Comparison of ENCODE assay signal across 10 mouse cellular contexts in genomic region chr11:119258216-119258571, GRCm38 (mm10). TPM values are rescaled to one million over a fixed set of nuclear protein-coding genes. Genes with fewer than 3 reads are reported as not detected.
A peak's percentile ranks its signal among the peaks of the same experiment; 100 is the strongest.
DNase-seq lines count a peak whose midpoint lies in the region; ATAC-seq lines count a peak whose summit lies in the region.
"Had no signal": no experiment of that assay in that cellular context is flagged by ENCODE, and none has a peak within 500 bp of the region (broad histone marks: within the 10 kb centered on the region; RNA-seq: fewer than 3 reads in every experiment).

No protein-coding gene starts in this region.

- H3K27ac ChIP-seq in kidney, embryonic 14.5 days (ENCODE audit: low read depth, low read length), result peak overlapping the region; percentile 1; the same call in 1 of the 2 replicates
- no peak overlapping the region for H3K27ac ChIP-seq in embryonic facial prominence, embryonic 11.5 days (replicated peaks; ENCODE audit: low read depth, low read length)
- 0 out of 2 replicates have a peak overlapping the region, but pooled peaks have one; percentile 42 for H3K27ac ChIP-seq in hindbrain, embryonic 12.5 days
- H3K27ac ChIP-seq in midbrain, embryonic 11.5 days (ENCODE audit: low read depth, low read length), result no peak overlapping the region

- H3K36me3 ChIP-seq in kidney, embryonic 14.5 days (ENCODE audit: control insufficient read depth, insufficient read depth, low read length), result no peaks in the 10 kb centered on the region
- H3K36me3 ChIP-seq in embryonic facial prominence, embryonic 11.5 days (replicated peaks; ENCODE audit: control insufficient read depth, insufficient read depth, low read depth, low read length), result no peaks in the 10 kb centered on the region
- H3K36me3 ChIP-seq in hindbrain, embryonic 12.5 days, result peaks cover 41% of the 10 kb centered on the region
- H3K36me3 ChIP-seq in midbrain, embryonic 11.5 days (ENCODE audit: control insufficient read depth, insufficient read depth, low read length), result no peaks in the 10 kb centered on the region

- H3K4me2 ChIP-seq in kidney, embryonic 14.5 days (replicated peaks; ENCODE audit: low read depth, low read length), result peak overlapping the region; percentile 31
- peak overlapping the region; percentile 29 for H3K4me2 ChIP-seq in embryonic facial prominence, embryonic 11.5 days (ENCODE audit: low read depth, low read length)
- H3K4me2 ChIP-seq in hindbrain, embryonic 12.5 days (replicated peaks), result peak overlapping the region; percentile 41
- H3K4me2 ChIP-seq in midbrain, embryonic 11.5 days, result peak overlapping the region; percentile 37

- peaks cover 12% of the 10 kb centered on the region for H3K4me1 ChIP-seq in kidney, embryonic 14.5 days (ENCODE audit: control insufficient read depth, insufficient read depth, low read length)
- no peaks in the 10 kb centered on the region for H3K4me1 ChIP-seq in embryonic facial prominence, embryonic 11.5 days (ENCODE audit: control insufficient read depth, insufficient read depth, low read length)
- peaks cover 8% of the 10 kb centered on the region for H3K4me1 ChIP-seq in hindbrain, embryonic 12.5 days
- H3K4me1 ChIP-seq in midbrain, embryonic 11.5 days (ENCODE audit: control insufficient read depth, insufficient read depth, low read length), result peaks cover 7% of the 10 kb centered on the region

- H3K4me3 ChIP-seq in kidney, embryonic 14.5 days (ENCODE audit: low read length), result peak overlapping the region; percentile 17; the same call in 1 of the 2 replicates
- no peak overlapping the region for H3K4me3 ChIP-seq in embryonic facial prominence, embryonic 11.5 days (ENCODE audit: low read depth, low read length)
- peak overlapping the region; percentile 24 for H3K4me3 ChIP-seq in hindbrain, embryonic 12.5 days
- peak overlapping the region; percentile 15; the same call in 1 of the 2 replicates for H3K4me3 ChIP-seq in midbrain, embryonic 11.5 days (ENCODE audit: low read depth, low read length)

- no peaks in the 10 kb centered on the region for H3K9me3 ChIP-seq in kidney, embryonic 14.5 days (ENCODE audit: control insufficient read depth, low read length)
- H3K9me3 ChIP-seq in embryonic facial prominence, embryonic 11.5 days (replicated peaks; ENCODE audit: control insufficient read depth, low read length), result no peaks in the 10 kb centered on the region
- no peaks in the 10 kb centered on the region for H3K9me3 ChIP-seq in hindbrain, embryonic 12.5 days (replicated peaks)
- no peaks in the 10 kb centered on the region for H3K9me3 ChIP-seq in midbrain, embryonic 11.5 days (ENCODE audit: control insufficient read depth, low read length)

- no peak for ATAC-seq in kidney, embryonic 14.5 days (ENCODE audit: low FRiP score, low TSS enrichment)
- ATAC-seq in embryonic facial prominence, embryonic 11.5 days (replicated peaks; ENCODE audit: insufficient number of reproducible peaks, low FRiP score, low TSS enrichment, low read depth), result no peak
- ATAC-seq in hindbrain, embryonic 12.5 days (ENCODE audit: low FRiP score), result no peak
- ATAC-seq in midbrain, embryonic 11.5 days (ENCODE audit: low FRiP score), result no peak
- no peak for ATAC-seq in megakaryocyte progenitor cell, adult 5-6 weeks (replicated peaks; ENCODE audit: poor library complexity)

- WGBS in kidney, embryonic 14.5 days, result 54% methylated on average over 9 of the region's 9 CpGs
- WGBS in embryonic facial prominence, embryonic 11.5 days, result 54% methylated on average over 9 of the region's 9 CpGs
- WGBS in hindbrain, embryonic 12.5 days, result 69% methylated on average over 9 of the region's 9 CpGs
- WGBS in midbrain, embryonic 11.5 days, result 67% methylated on average over 9 of the region's 9 CpGs

- no peaks in the 10 kb centered on the region for H3K27me3 ChIP-seq in kidney, embryonic 14.5 days (ENCODE audit: control insufficient read depth, insufficient read depth, low read length)
- no peaks in the 10 kb centered on the region for H3K27me3 ChIP-seq in embryonic facial prominence, embryonic 11.5 days (ENCODE audit: control insufficient read depth, insufficient read depth, low read length)
- H3K27me3 ChIP-seq in hindbrain, embryonic 12.5 days, result no peaks in the 10 kb centered on the region
- no peaks in the 10 kb centered on the region for H3K27me3 ChIP-seq in midbrain, embryonic 11.5 days (ENCODE audit: control insufficient read depth, insufficient read depth, low read length)

- DNase-seq in kidney, postnatal 25 days, result no peak
- DNase-seq in embryonic facial prominence, embryonic 11.5 days (ENCODE audit: low spot score), result no peak
- DNase-seq in midbrain, embryonic 11.5 days (ENCODE audit: low spot score, missing footprints), result no peak
- no peak for DNase-seq in layer of hippocampus, postnatal 36 days
- DNase-seq in embryo, embryonic 10 days (ENCODE audit: low spot score), result no peak

- H3K9ac ChIP-seq in kidney, embryonic 14.5 days (ENCODE audit: low read depth, low read length), result no peak overlapping the region; the same call in 1 of the 2 replicates
- no peak overlapping the region; the same call in 1 of the 2 replicates for H3K9ac ChIP-seq in embryonic facial prominence, embryonic 11.5 days (replicated peaks; ENCODE audit: low read length)
- H3K9ac ChIP-seq in hindbrain, embryonic 12.5 days, result no peak overlapping the region
- no peak overlapping the region for H3K9ac ChIP-seq in midbrain, embryonic 11.5 days (ENCODE audit: low read length)

RNA-seq across cellular contexts. Expression of gene Gaa, which starts 9.5 kb away (rescaled TPM):
- polyA plus RNA-seq in kidney, embryonic 14.5 days (2014; fragmentation: Nextera tagmentation; extraction: Ambion mirVana), result 21.4 and 37.2 TPM in 2 replicates
- 15.7 and 19.0 TPM in 2 replicates for polyA plus RNA-seq in embryonic facial prominence, embryonic 11.5 days (2014; fragmentation: Nextera tagmentation; extraction: Ambion mirVana)
- 49.3 and 52.4 TPM in 2 replicates for polyA plus RNA-seq in hindbrain, embryonic 12.5 days (2016; fragmentation: Nextera tagmentation; extraction: Ambion mirVana)
- polyA plus RNA-seq in midbrain, embryonic 11.5 days (2014; fragmentation: Nextera tagmentation; extraction: Ambion mirVana), result 15.5 and 19.0 TPM in 2 replicates
- 29.4 and 29.5 TPM in 2 replicates for total RNA-seq in megakaryocyte progenitor cell, adult 5-6 weeks (2015)
- total RNA-seq in megakaryocyte progenitor cell, adult 5-6 weeks (2017), result 25.2 and 26.9 TPM in 2 replicates
- 100 to 1,000 TPM; 294 to 299 TPM for total RNA-seq in layer of hippocampus, postnatal 36 days (2021)

RNA-seq across cellular contexts. Expression of gene Ccdc40, which starts 29.8 kb away (rescaled TPM):
- polyA plus RNA-seq in kidney, embryonic 14.5 days (2014; fragmentation: Nextera tagmentation; extraction: Ambion mirVana), result 5.6 and 6.4 TPM in 2 replicates
- 12.1 and 13.4 TPM in 2 replicates for polyA plus RNA-seq in embryonic facial prominence, embryonic 11.5 days (2014; fragmentation: Nextera tagmentation; extraction: Ambion mirVana)
- 19.1 and 20.5 TPM in 2 replicates for polyA plus RNA-seq in hindbrain, embryonic 12.5 days (2016; fragmentation: Nextera tagmentation; extraction: Ambion mirVana)
- polyA plus RNA-seq in midbrain, embryonic 11.5 days (2014; fragmentation: Nextera tagmentation; extraction: Ambion mirVana), result 18.6 and 18.9 TPM in 2 replicates
- 4.4 and 4.9 TPM in 2 replicates for total RNA-seq in megakaryocyte progenitor cell, adult 5-6 weeks (2015)
- 11.2 and 14.3 TPM in 2 replicates for total RNA-seq in megakaryocyte progenitor cell, adult 5-6 weeks (2017)
- 1 to 10 TPM; 1.6 to 2.3 TPM for total RNA-seq in layer of hippocampus, postnatal 36 days (2021)
- total RNA-seq: neutrophil, adult 5-6 weeks had no signal

RNA-seq across cellular contexts. Expression of gene Tbc1d16, which starts 29.9 kb away (rescaled TPM):
- polyA plus RNA-seq in kidney, embryonic 14.5 days (2014; fragmentation: Nextera tagmentation; extraction: Ambion mirVana), result 7.3 and 13.0 TPM in 2 replicates
- 9.5 and 11.9 TPM in 2 replicates for polyA plus RNA-seq in embryonic facial prominence, embryonic 11.5 days (2014; fragmentation: Nextera tagmentation; extraction: Ambion mirVana)
- polyA plus RNA-seq in hindbrain, embryonic 12.5 days (2016; fragmentation: Nextera tagmentation; extraction: Ambion mirVana), result 34.7 and 36.7 TPM in 2 replicates
- 13.3 and 15.2 TPM in 2 replicates for polyA plus RNA-seq in midbrain, embryonic 11.5 days (2014; fragmentation: Nextera tagmentation; extraction: Ambion mirVana)
- 1.9 and 2.1 TPM in 2 replicates for total RNA-seq in megakaryocyte progenitor cell, adult 5-6 weeks (2015)
- total RNA-seq in megakaryocyte progenitor cell, adult 5-6 weeks (2017), result 2.1 and 3.0 TPM in 2 replicates
- 10 to 100 TPM; 47.9 to 50.9 TPM for total RNA-seq in layer of hippocampus, postnatal 36 days (2021)

RNA-seq across cellular contexts. Expression of gene Eif4a3, which starts 41.7 kb away (rescaled TPM):
- polyA plus RNA-seq in kidney, embryonic 14.5 days (2014; fragmentation: Nextera tagmentation; extraction: Ambion mirVana), result 362 and 419 TPM in 2 replicates
- 392 and 414 TPM in 2 replicates for polyA plus RNA-seq in embryonic facial prominence, embryonic 11.5 days (2014; fragmentation: Nextera tagmentation; extraction: Ambion mirVana)
- 291 and 294 TPM in 2 replicates for polyA plus RNA-seq in hindbrain, embryonic 12.5 days (2016; fragmentation: Nextera tagmentation; extraction: Ambion mirVana)
- polyA plus RNA-seq in midbrain, embryonic 11.5 days (2014; fragmentation: Nextera tagmentation; extraction: Ambion mirVana), result 389 and 409 TPM in 2 replicates
- total RNA-seq in megakaryocyte progenitor cell, adult 5-6 weeks (2015), result 320 and 348 TPM in 2 replicates
- total RNA-seq in megakaryocyte progenitor cell, adult 5-6 weeks (2017), result 218 and 242 TPM in 2 replicates
- 10 to 100 TPM; 89.2 to 91.8 TPM for total RNA-seq in layer of hippocampus, postnatal 36 days (2021)

RNA-seq across cellular contexts. Expression of gene Card14, which starts 49.4 kb away (rescaled TPM):
- polyA plus RNA-seq in kidney, embryonic 14.5 days (2014; fragmentation: Nextera tagmentation; extraction: Ambion mirVana), result 0.16 and 0.17 TPM in 2 replicates
- polyA plus RNA-seq in embryonic facial prominence, embryonic 11.5 days (2014; fragmentation: Nextera tagmentation; extraction: Ambion mirVana), result 0.06 and 0.08 TPM in 2 replicates
- 0.07 and 0.27 TPM in 2 replicates for polyA plus RNA-seq in hindbrain, embryonic 12.5 days (2016; fragmentation: Nextera tagmentation; extraction: Ambion mirVana)
- polyA plus RNA-seq in midbrain, embryonic 11.5 days (2014; fragmentation: Nextera tagmentation; extraction: Ambion mirVana), result not detected in 2 replicates
- not detected in 2 replicates for total RNA-seq in megakaryocyte progenitor cell, adult 5-6 weeks (2015)
- not detected in 2 replicates for total RNA-seq in megakaryocyte progenitor cell, adult 5-6 weeks (2017)
- total RNA-seq in layer of hippocampus, postnatal 36 days (2021), result 1 to 10 TPM in 1 of 2 experiments, under 1 TPM in 1; 0.52 to 1.2 TPM
- total RNA-seq: hematopoietic stem cell, adult 5-6 weeks had no signal

Comparison
In these comparisons a context has a peak if more than half of its experiments do, and no peak if none do; other contexts are left out.
1. H3K27ac ChIP-seq: peak in kidney, embryonic 14.5 days (single experiment) and hindbrain, embryonic 12.5 days (single experiment); none in embryonic facial prominence, embryonic 11.5 days (single experiment) and midbrain, embryonic 11.5 days (single experiment).
2. Peak in every context shown above with its lines, with median percentiles within 50 percentile points of each other: H3K4me2 ChIP-seq.